Mouse (Mus musculus) lung, postnatal 0 days (tissue): ENCODE results near the gene Rph3al. TPM values are rescaled to one million over a fixed set of nuclear protein-coding genes. Genes with fewer than 3 reads are reported as not detected.

Experiments
- ATAC-seq: fragments of 200-750 bp; cut with Nextera tagmentation; 2 replicates; pipeline ENCODE4 v1.8.0; 2017; ENCODE audit warnings: moderate library complexity
- DNase-seq: peaks from one replicate; pipeline ENCODE4 v3.0.0-alpha.2; 2016; ENCODE audit warnings: low spot score
- H3K27ac ChIP-seq: fragments of 300-500 bp; sonication (generic); 2 replicates; pipeline ENCODE4 v1.5.1; 2014; ENCODE audit warnings: antibody characterized with exemption, mild to moderate bottlenecking, low read length, mixed read lengths
- H3K27me3 ChIP-seq: fragments of 300-500 bp; sonication (generic); replicated peaks from 2 replicates; pipeline ENCODE4 v1.6.1; 2014; ENCODE audit warnings: low read length, mixed read lengths; ENCODE audit not compliant: insufficient read depth
- H3K36me3 ChIP-seq: fragments of 300-500 bp; sonication (generic); 2 replicates; pipeline ENCODE4 v1.6.1; 2014; ENCODE audit warnings: low read length, mixed read lengths; ENCODE audit not compliant: insufficient read depth
- H3K4me1 ChIP-seq: fragments of 300-500 bp; sonication (generic); 2 replicates; pipeline ENCODE4 v1.6.1; 2014; ENCODE audit warnings: antibody characterized with exemption, low read depth, low read length, mixed read lengths; ENCODE audit not compliant: insufficient read depth
- H3K4me2 ChIP-seq: fragments of 300-500 bp; sonication (generic); replicated peaks from 2 replicates; pipeline ENCODE4 v1.6.1; 2014; ENCODE audit warnings: low read depth, mild to moderate bottlenecking, low read length, moderate library complexity, mixed read lengths
- H3K4me3 ChIP-seq: fragments of 300-500 bp; sonication (generic); 2 replicates; pipeline ENCODE4 v1.5.1; 2014; ENCODE audit warnings: low read depth, low read length
- H3K9ac ChIP-seq: fragments of 300-500 bp; sonication (generic); replicated peaks from 2 replicates; pipeline ENCODE4 v1.6.1; 2014; ENCODE audit warnings: low read depth, mild to moderate bottlenecking
- H3K9me3 ChIP-seq: fragments of 300-500 bp; sonication (generic); 2 replicates; pipeline ENCODE4 v1.6.1; 2016; ENCODE audit warnings: low read length, mixed read lengths
- CTCF ChIP-seq: IDR thresholded peaks from 2 replicates; pipeline ENCODE4 v1.5.1; 2016; ENCODE audit warnings: antibody characterized with exemption, mild to moderate bottlenecking
- EP300 ChIP-seq: IDR thresholded peaks from 2 replicates; pipeline ENCODE4 v1.6.1; 2016; ENCODE audit warnings: antibody characterized with exemption, mild to moderate bottlenecking, control low read depth
- WGBS: fragments of 180-500 bp; shearing (Covaris S2); extraction: QIAGEN DNeasy Blood & Tissue Kit; methylation state at CpG from one replicate; pipeline ENCODE4 v1.1.7; 2014; 5-methylcytosine and 5-hydroxymethylcytosine counted together
- polyA plus RNA-seq: library from polyadenylated mRNA; unstranded; fragments of >200 nt; fragmentation: Nextera tagmentation; extraction: Ambion mirVana; gene quantifications from 2 replicates; pipeline ENCODE4 v1.2.1, GENCODE M21; 2015

Rph3al gene
- polyA plus RNA-seq, 1 experiment from 2014 or later: 11.0 TPM

DNA sequence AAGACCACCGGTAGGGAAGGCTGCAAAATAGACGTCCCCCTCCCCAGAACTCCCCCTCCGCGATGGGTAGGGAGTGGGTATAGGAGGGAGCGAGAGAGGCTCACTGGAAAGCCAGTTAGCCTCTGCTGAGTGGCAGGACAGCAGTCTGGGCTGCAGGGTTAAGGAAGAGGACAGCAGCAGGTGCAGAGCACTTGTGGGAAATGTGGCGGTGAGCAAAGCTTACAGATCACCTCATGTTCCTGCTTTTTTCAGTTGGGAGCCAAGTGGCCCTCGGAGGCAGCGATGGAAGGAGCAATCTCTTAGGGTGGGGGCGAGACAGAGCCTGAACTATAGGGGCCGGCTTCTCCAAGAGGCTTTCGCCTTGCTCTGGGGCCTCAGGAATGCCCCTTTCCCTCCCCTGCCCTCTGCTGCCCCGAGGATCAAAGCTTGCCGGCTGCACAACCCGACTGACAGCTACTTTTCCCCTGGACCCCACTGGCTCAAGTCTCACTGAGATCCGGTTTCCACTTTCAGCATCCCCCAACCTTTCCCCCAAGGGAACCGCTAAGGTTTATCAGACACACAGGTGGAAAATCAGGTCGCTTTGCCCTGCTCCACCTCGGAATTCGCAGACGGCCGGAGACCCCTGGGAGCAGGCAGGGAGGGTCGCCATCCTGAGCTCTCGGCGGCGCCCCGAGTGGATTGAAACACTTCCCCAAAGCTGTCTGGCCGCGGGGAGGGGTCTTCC is 27.6 kb upstream of the Rph3al start:
- Histone ChIP-seq H3K27me3 (no peaks in the 10 kb centered on the region), H3K4me2 (peak overlapping the region; percentile 93), H3K9ac (peak overlapping the region; percentile 68), H3K9me3 (no peaks in the 10 kb centered on the region), H3K36me3 (no peaks in the 10 kb centered on the region), H3K4me1 (peaks cover 7% of the 10 kb centered on the region; the same call in 1 of the 2 replicates), H3K4me3 (peak overlapping the region; percentile 53), H3K27ac (peak overlapping the region; percentile 88; the same call in 1 of the 2 replicates)
- TF ChIP-seq CTCF: no peak
- no peak for TF ChIP-seq EP300
- DNase-seq: peak; percentile 17
- WGBS: 15% methylated on average over 28 of the region's 28 CpGs
- ATAC-seq: no peak

DNA sequence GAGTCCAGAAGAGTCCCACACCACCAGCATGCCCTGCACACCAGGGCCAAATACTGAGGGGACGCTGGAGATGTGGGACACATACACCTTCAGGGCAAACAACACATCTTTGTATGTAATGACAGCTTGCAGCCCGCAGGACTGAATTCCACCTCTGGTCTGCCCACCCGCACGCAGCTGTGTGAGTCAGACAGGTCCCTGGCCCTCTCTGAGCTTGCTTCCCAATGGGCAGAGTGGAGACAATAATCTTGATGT is 26.2 kb upstream of the Rph3al start:
- no peaks in the 10 kb centered on the region for H3K27me3 ChIP-seq
- ATAC-seq (no peak), DNase-seq (no peak)
- no peaks in the 10 kb centered on the region for H3K9me3 ChIP-seq
- H3K4me2 ChIP-seq: no peak overlapping the region
- H3K9ac ChIP-seq: no peak overlapping the region
- TF ChIP-seq CTCF (no peak), EP300 (no peak)
- 55% methylated on average over 4 of the region's 4 CpGs for WGBS
- no peaks in the 10 kb centered on the region for H3K36me3 ChIP-seq
- no peak overlapping the region for H3K4me3 ChIP-seq
- peaks cover 7% of the 10 kb centered on the region; the same call in 1 of the 2 replicates for H3K4me1 ChIP-seq
- H3K27ac ChIP-seq: no peak overlapping the region

DNA sequence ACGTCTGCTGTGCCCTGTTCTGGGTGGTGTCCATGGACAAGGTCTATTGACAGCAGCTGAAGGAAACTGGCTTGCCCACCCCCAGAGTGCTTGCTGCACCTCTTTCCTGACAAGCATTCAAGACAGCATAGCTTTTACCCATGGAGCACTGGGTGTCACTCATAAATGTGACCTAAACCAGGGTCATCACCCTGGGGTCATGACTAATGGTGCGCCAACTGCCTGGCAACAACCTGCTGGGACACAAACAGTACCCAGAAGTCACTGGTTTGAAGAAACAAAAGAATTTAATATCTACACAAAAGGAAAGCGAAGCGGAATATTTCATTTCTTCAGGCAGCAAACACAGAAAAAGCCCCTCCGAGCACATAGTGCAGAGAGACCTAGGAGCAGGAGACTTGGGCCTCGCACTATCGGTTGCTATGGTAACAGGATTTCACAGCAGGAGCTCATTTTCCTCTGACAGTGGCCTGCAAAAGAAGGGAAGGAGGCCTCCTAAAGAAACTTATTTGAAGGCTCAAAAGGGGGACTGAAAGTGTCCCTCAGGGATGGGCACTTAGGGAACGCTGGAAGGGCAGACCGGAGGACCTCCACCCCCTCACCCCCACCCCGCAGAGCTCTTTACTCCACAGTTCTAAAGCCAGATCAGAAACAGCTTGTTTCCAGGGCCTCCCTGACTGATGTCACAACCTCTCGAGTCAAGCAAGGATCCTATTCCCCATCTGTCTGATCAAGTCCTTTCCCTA is 25.7 kb upstream of the Rph3al start:
- ATAC-seq (no peak), DNase-seq (peak; percentile 53)

DNA sequence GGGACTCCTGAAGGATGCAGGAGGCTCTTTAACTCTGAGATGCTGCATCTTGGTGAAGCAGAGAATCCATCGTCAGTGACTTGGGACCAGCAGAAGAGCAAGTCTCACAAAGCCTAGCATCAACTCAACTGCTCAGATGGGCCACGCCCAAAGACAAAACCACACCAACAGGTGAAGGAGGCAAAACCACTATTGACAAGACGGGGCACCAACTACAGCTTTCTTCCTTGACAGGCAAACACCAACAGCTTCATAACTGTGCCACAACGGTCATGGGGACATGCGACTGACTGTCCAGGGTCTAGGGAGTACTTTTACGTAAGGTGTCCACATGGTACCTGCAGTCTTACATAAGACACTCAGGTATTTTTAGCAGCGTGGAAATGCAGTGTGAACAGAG is 23.6 kb upstream of the Rph3al start:
- no peak for ATAC-seq
- no peak for DNase-seq
- H3K27me3 ChIP-seq: no peaks in the 10 kb centered on the region
- H3K4me2 ChIP-seq: no peak overlapping the region
- H3K9me3 ChIP-seq: no peaks in the 10 kb centered on the region
- no peak overlapping the region for H3K4me3 ChIP-seq
- 75% methylated on average over 7 of the region's 7 CpGs for WGBS
- H3K9ac ChIP-seq: no peak overlapping the region
- peaks cover 7% of the 10 kb centered on the region; the same call in 1 of the 2 replicates for H3K4me1 ChIP-seq
- no peaks in the 10 kb centered on the region for H3K36me3 ChIP-seq
- TF ChIP-seq CTCF (no peak), EP300 (no peak)
- H3K27ac ChIP-seq: no peak overlapping the region

More for the DNA sequence above, 25.7 kb upstream of the Rph3al start:
- no peak for TF ChIP-seq EP300
- TF ChIP-seq CTCF: no peak
- Histone ChIP-seq H3K4me2 (no peak overlapping the region), H3K4me3 (no peak overlapping the region), H3K36me3 (no peaks in the 10 kb centered on the region), H3K9ac (no peak overlapping the region), H3K27me3 (no peaks in the 10 kb centered on the region), H3K27ac (no peak overlapping the region), H3K4me1 (peaks cover 7% of the 10 kb centered on the region; the same call in 1 of the 2 replicates), H3K9me3 (no peaks in the 10 kb centered on the region)
- 39% methylated on average over 11 of the region's 11 CpGs for WGBS

GRCm38 (mm10) chr11:75957124-75957832 is 19.0 kb upstream of the Rph3al start:
- no peaks in the 10 kb centered on the region for H3K36me3 ChIP-seq
- no peak overlapping the region for H3K9ac ChIP-seq
- ATAC-seq (no peak), DNase-seq (no peak)
- no peak overlapping the region for H3K27ac ChIP-seq
- no peak overlapping the region for H3K4me3 ChIP-seq
- H3K4me2 ChIP-seq: no peak overlapping the region
- H3K4me1 ChIP-seq: no peaks in the 10 kb centered on the region
- 86% methylated on average over 17 of the region's 17 CpGs for WGBS
- TF ChIP-seq EP300 (no peak), CTCF (no peak)
- no peaks in the 10 kb centered on the region for H3K27me3 ChIP-seq
- no peaks in the 10 kb centered on the region for H3K9me3 ChIP-seq

GRCm38 (mm10) chr11:75956651-75957050 is 18.4 kb upstream of the Rph3al start:
- no peaks in the 10 kb centered on the region for H3K4me1 ChIP-seq
- no peak overlapping the region for H3K27ac ChIP-seq
- 69% methylated on average over 8 of the region's 8 CpGs for WGBS
- no peak overlapping the region for H3K4me3 ChIP-seq
- DNase-seq (no peak), ATAC-seq (no peak)
- no peaks in the 10 kb centered on the region for H3K9me3 ChIP-seq
- no peak for TF ChIP-seq CTCF
- TF ChIP-seq EP300: no peak
- H3K36me3 ChIP-seq: no peaks in the 10 kb centered on the region
- no peak overlapping the region for H3K9ac ChIP-seq
- H3K4me2 ChIP-seq: no peak overlapping the region
- H3K27me3 ChIP-seq: no peaks in the 10 kb centered on the region
